24 mouse cellular contexts compared by ENCODE assay signal in the genomic region with DNA sequence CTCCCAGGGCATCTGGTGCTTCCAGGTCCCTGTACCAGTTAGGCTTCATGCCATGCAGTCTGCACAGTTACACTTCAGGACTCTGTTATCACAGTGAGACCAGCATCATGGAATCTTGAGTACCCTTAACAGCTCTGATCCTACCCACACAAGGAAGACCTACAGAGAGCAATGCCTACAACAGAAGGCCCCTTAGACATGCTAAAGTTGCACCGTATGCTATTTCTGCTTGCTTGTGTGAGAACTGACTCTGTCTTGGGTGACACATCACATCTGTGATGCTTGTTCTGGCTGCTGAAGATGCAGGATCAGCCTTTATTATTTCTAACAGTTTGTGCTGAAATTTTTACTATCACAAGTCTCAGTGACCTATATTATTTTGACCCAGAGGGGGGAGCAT.
DNase-seq lines count a peak whose midpoint lies in the region; ATAC-seq and TF ChIP-seq lines count a peak whose summit lies in the region.
"Had no signal": no experiment of that assay in that cellular context is flagged by ENCODE, and none has a peak within 500 bp of the region (broad histone marks: within the 10 kb centered on the region; RNA-seq: fewer than 3 reads in every experiment).

No protein-coding gene starts in this region.

- no peaks in the 10 kb centered on the region for H3K27me3 ChIP-seq in forebrain, embryonic 11.5 days (ENCODE audit: control insufficient read depth, insufficient read depth, low read length)
- H3K27me3 ChIP-seq in forebrain, embryonic 12.5 days = no peaks in the 10 kb centered on the region
- no peaks in the 10 kb centered on the region for H3K27me3 ChIP-seq in heart, adult 2 months (ENCODE audit: control insufficient read depth, insufficient read depth, low read length)
- H3K27me3 ChIP-seq in heart, embryonic 10.5 days (ENCODE audit: insufficient read depth, poor library complexity, severe bottlenecking) = no peaks in the 10 kb centered on the region
- H3K27me3 ChIP-seq: forebrain, embryonic 15.5 days; heart, embryonic 12.5 days; heart, embryonic 15.5 days had no signal

- intact Hi-C loops in heart, adult 2 months (cut with DNase I) = no loop called here
- intact Hi-C loops in left cerebral cortex, postnatal 25 days (cut with DNase I) = no loop called here

- no peak overlapping the region for H3K4me3 ChIP-seq in forebrain, embryonic 11.5 days (ENCODE audit: low read depth, low read length)
- H3K4me3 ChIP-seq in forebrain, embryonic 12.5 days (replicated peaks) = no peak overlapping the region
- no peak overlapping the region for H3K4me3 ChIP-seq in heart, adult 2 months
- H3K4me3 ChIP-seq in heart, embryonic 10.5 days = no peak overlapping the region
- H3K4me3 ChIP-seq: forebrain, embryonic 10.5 days; forebrain, embryonic 15.5 days; heart, embryonic 12.5 days; heart, embryonic 15.5 days had no signal

- H3K9me3 ChIP-seq in forebrain, embryonic 11.5 days (ENCODE audit: control insufficient read depth, low read length) = no peaks in the 10 kb centered on the region
- no peaks in the 10 kb centered on the region for H3K9me3 ChIP-seq in forebrain, embryonic 12.5 days
- H3K9me3 ChIP-seq in heart, embryonic 10.5 days = 0 out of 2 replicates have a peak, but pooled peaks cover 4% of the 10 kb centered on the region
- H3K9me3 ChIP-seq: forebrain, embryonic 15.5 days; heart, embryonic 15.5 days had no signal

- 92% methylated on average over 1 of the region's 1 CpGs for WGBS in forebrain, embryonic 11.5 days
- 97% methylated on average over 1 of the region's 1 CpGs for WGBS in forebrain, embryonic 12.5 days
- WGBS in heart, adult 2 months = 85% methylated on average over 1 of the region's 1 CpGs
- WGBS in heart, embryonic 10.5 days = 81% methylated on average over 1 of the region's 1 CpGs

- no peak overlapping the region for H3K9ac ChIP-seq in forebrain, embryonic 11.5 days (ENCODE audit: low read length)
- H3K9ac ChIP-seq in forebrain, embryonic 12.5 days = no peak overlapping the region
- no peak overlapping the region for H3K9ac ChIP-seq in heart, adult 2 months (ENCODE audit: low read depth, low read length)
- H3K9ac ChIP-seq: forebrain, embryonic 15.5 days; heart, embryonic 12.5 days; heart, embryonic 15.5 days; hindbrain, embryonic 14.5 days had no signal

- DNase-seq in forebrain, embryonic 11.5 days (ENCODE audit: low spot score) = peak; percentile 13
- DNase-seq in heart, adult 2 months = no peak
- no peak for DNase-seq in heart, embryonic 10.5 days (ENCODE audit: low spot score)
- DNase-seq in left cerebral cortex, postnatal 25 days (ENCODE audit: low spot score in 2 of 2) = peak; percentile 27 to 62
- DNase-seq in left cerebral cortex, adult 11 months (ENCODE audit: low spot score) = no peak
- DNase-seq in right cerebral cortex, adult 2 months (ENCODE audit: low spot score in 2 of 2) = peak; percentile 18 to 27
- no peak for DNase-seq in right cerebral cortex, postnatal 36 days (ENCODE audit: low spot score in 2 of 2)
- DNase-seq: adrenal gland, adult 8-10 months; adrenal gland, postnatal 25 days; cerebellum, adult 18-20 months; cerebellum, adult 9-10 months; cerebellum, postnatal 14 days; gastrocnemius, postnatal 10 days; gastrocnemius, postnatal 36 days; heart, postnatal 36 days had no signal

- TF ChIP-seq CTCF in heart, adult 2 months (IDR thresholded peaks at IDR 0.05) = 0 out of 2 replicates have a peak, but pooled peaks have one; percentile 14

- no peak for TF ChIP-seq EP300 in heart, adult 2 months (IDR thresholded peaks at IDR 0.05; ENCODE audit: insufficient read depth, low read depth, low read length)

- no peaks in the 10 kb centered on the region for H3K36me3 ChIP-seq in forebrain, embryonic 11.5 days (ENCODE audit: control insufficient read depth, insufficient read depth, low read length)
- H3K36me3 ChIP-seq in forebrain, embryonic 12.5 days (replicated peaks) = no peaks in the 10 kb centered on the region
- no peaks in the 10 kb centered on the region for H3K36me3 ChIP-seq in heart, adult 2 months (ENCODE audit: control insufficient read depth, insufficient read depth, low read length)
- no peaks in the 10 kb centered on the region for H3K36me3 ChIP-seq in heart, embryonic 10.5 days
- H3K36me3 ChIP-seq: forebrain, embryonic 10.5 days; forebrain, embryonic 15.5 days; heart, embryonic 12.5 days; heart, embryonic 15.5 days had no signal

- H3K27ac ChIP-seq in forebrain, embryonic 11.5 days (ENCODE audit: low read depth, low read length) = no peak overlapping the region
- H3K27ac ChIP-seq in forebrain, embryonic 12.5 days = no peak overlapping the region
- no peak overlapping the region for H3K27ac ChIP-seq in heart, adult 2 months
- H3K27ac ChIP-seq in heart, embryonic 10.5 days = no peak overlapping the region
- H3K27ac ChIP-seq: forebrain, embryonic 10.5 days; forebrain, embryonic 15.5 days; heart, embryonic 15.5 days; hindbrain, embryonic 14.5 days; hindbrain, postnatal 0 days had no signal

- no peaks in the 10 kb centered on the region for H3K4me1 ChIP-seq in forebrain, embryonic 11.5 days (replicated peaks; ENCODE audit: control insufficient read depth, insufficient read depth, low read length)
- peaks cover 7% of the 10 kb centered on the region; the same call in 1 of the 2 replicates for H3K4me1 ChIP-seq in forebrain, embryonic 12.5 days
- no peaks in the 10 kb centered on the region for H3K4me1 ChIP-seq in heart, adult 2 months (ENCODE audit: control insufficient read depth, insufficient read depth, low read length)
- H3K4me1 ChIP-seq in heart, embryonic 10.5 days = peaks cover 7% of the 10 kb centered on the region; the same call in 1 of the 2 replicates
- H3K4me1 ChIP-seq: heart, embryonic 12.5 days; heart, embryonic 15.5 days had no signal

- no peak for TF ChIP-seq POLR2A in heart, adult 2 months (IDR thresholded peaks at IDR 0.05; ENCODE audit: insufficient read depth, low read depth, low read length)

- no peaks in the 10 kb centered on the region for H3K79me2 ChIP-seq in heart, adult 2 months (replicated peaks; ENCODE audit: control insufficient read depth, insufficient read depth, low read length)

- no peak overlapping the region for H3K4me2 ChIP-seq in forebrain, embryonic 11.5 days (ENCODE audit: low read depth, low read length, severe bottlenecking)
- H3K4me2 ChIP-seq in forebrain, embryonic 12.5 days = no peak overlapping the region
- H3K4me2 ChIP-seq: forebrain, embryonic 15.5 days; heart, embryonic 12.5 days; heart, embryonic 15.5 days; hindbrain, embryonic 14.5 days had no signal

- ATAC-seq in forebrain, embryonic 11.5 days (replicated peaks; ENCODE audit: low FRiP score) = no peak
- no peak for ATAC-seq in forebrain, embryonic 12.5 days (ENCODE audit: low FRiP score)
- ATAC-seq: activated CD4-positive, CD25-positive, alpha-beta regulatory T cell, adult 4 months; forebrain, embryonic 15.5 days; hindbrain, postnatal 0 days; inflammation-experienced regulatory T-cells, adult 6 months had no signal

Comparison
In these comparisons a context has a peak if more than half of its experiments do, and no peak if none do; other contexts are left out.
1. DNase-seq: peak in forebrain, embryonic 11.5 days (single experiment), left cerebral cortex, postnatal 25 days (2 of 2) and right cerebral cortex, adult 2 months (2 of 2); none in heart, adult 2 months (0 of 2), heart, embryonic 10.5 days (single experiment), left cerebral cortex, adult 11 months (single experiment) and right cerebral cortex, postnatal 36 days (0 of 2).